Mouse (Mus musculus) urinary bladder, postnatal 14 days (tissue): ENCODE measurements at regions not wholly inside any gene's neighbourhood (a gene's known extent, or its start where the extent isn't known, plus 50 kb on each side); places are given as distances from the start of the nearest gene placed in this dataset.

Experiments
- DNase-seq: peaks from one replicate; pipeline ENCODE4 v3.0.0; 2021; ENCODE audit warnings: low spot score

DNA sequence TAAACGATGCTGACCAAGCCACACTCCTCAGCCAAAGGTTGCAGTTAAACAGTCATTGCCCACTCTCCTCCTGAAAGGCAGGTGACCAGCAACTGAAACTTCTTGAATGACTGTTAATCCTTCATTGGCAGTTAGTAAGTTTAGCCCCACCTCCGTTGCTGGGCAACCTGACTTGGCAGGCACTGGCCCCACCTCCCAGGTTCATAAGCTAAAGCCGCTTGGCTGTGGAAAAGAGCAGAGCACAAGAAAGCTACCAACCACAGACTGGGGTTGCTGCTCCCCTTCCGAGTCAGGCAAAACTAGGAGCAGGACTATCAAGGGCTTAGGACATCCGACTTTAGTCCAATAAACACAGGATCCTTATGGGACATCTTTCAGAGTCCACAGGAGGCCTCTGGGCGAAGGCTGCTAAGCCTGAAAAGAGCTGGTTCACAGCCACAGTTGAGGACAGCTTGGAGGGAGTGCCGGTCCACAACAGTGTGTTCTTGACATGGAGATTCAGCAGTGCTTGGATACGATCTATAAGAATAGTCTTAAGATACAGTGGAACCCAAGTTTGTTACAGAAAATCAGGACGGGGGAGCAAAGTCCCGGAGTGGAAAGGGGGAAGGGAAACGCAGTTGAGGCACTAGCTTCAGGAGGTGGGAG, 67.7 kb upstream of the Kcnma1 start:
- DNase-seq = peak; percentile 21

DNA sequence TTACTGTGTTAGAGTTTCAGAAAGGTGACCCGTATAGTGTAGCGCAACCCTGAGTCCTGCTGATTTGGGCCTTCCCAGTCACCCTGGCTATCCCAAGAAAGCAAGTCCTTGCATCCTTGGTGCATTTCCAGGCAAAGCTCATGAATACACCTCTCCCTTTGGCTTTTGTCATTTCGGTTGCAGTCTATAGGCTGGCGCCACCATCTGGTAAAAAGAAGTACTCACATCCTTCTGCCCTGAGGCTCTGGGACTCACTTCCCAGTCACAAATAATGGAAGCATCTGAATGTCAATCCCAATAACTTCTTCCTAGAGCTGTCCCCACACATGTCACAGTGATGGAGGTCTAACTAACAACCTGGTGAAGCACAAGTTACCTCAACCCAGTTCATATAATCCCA, 54.4 kb upstream of the Kcnma1 start:
- DNase-seq = no peak

DNA sequence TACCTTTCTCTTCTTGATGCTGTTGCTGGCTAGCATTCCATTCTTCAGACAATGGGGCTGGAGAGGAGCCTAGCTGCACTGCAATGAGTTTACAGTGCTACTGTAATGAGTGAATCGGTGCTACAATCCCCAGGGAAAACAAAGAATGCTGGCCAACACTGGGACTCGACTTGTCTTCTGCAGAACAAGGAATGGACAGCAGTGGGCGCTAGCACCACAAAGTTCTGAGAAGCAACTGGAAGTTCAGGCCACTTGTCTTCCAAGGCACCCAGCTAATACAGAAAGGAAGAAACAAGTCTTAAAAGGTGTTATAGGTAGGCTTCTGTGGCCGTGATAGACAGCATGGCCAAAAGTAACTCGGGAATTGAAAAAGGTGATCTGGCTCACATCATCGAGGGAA, 53.4 kb upstream of the Kcnma1 start:
- DNase-seq = peak; percentile 71

DNA sequence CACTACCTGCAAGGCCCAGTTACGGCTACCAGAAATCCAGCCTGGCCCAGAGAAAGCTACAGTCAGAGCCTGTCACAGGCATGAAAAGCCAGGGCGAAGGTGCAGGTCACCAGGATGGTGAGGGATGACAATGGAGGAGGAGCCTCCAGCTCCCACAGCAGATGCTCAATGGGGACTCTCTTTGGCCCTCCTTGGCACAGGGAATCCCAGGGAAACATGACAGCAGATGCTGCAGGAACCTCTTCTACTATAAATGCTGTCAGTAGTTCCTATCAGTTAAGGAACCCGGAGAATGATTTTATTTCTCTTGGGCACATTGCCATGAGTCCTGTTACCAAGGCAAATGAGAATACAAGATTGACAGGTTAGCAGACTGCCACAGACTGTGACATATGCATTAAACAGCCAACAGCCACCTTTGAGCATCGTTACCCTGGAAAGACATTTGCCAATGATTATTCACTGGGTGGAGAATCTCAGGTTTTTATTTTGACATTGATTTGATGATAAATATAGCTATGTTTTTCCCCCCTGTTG, 51.0 kb upstream of the Kcnma1 start:
- no peak for DNase-seq
